Mouse (Mus musculus) adrenal gland, postnatal 36 days (tissue): ENCODE data around the gene Gpr68. TPM values are rescaled to one million over a fixed set of nuclear protein-coding genes. Genes with fewer than 3 reads are reported as not detected.

Source experiments
- DNase-seq, 2 experiments: peaks; one replicate each; pipeline ENCODE4 v3.0.0; 2021; ENCODE audit warnings: mixed read lengths in 1 of 2
- total RNA-seq, 2 experiments: library from RNA; stranded (reverse); gene quantifications; 2 replicates each; pipeline ENCODE4 v1.2.3; 2021

Gene Gpr68
- total RNA-seq, 2 experiments from 2014 or later: 0.79 to 0.82 TPM

GRCm38 (mm10) chr12:100871234-100871633, 36.8 kb downstream of the Gpr68 start:
- no peak for DNase-seq

GRCm38 (mm10) chr12:100868049-100868622, 39.9 kb downstream of the Gpr68 start:
- no peak for DNase-seq

GRCm38 (mm10) chr12:100867097-100867496, 40.9 kb downstream of the Gpr68 start:
- peak in 1 of 2 experiments; percentile 12 for DNase-seq

- DNase-seq: no peak
Measured at GRCm38 (mm10) chr12:100865509-100866078, 42.4 kb downstream of the Gpr68 start.

- DNase-seq: no peak
Measured at GRCm38 (mm10) chr12:100865072-100865471, 42.9 kb downstream of the Gpr68 start.

- DNase-seq: no peak
Measured at GRCm38 (mm10) chr12:100862856-100863446, 45.0 kb downstream of the Gpr68 start.

GRCm38 (mm10) chr12:100862272-100862671, 45.7 kb downstream of the Gpr68 start:
- DNase-seq: no peak

GRCm38 (mm10) chr12:100857791-100858190, 50.2 kb downstream of the Gpr68 start:
- no peak for DNase-seq

- DNase-seq: no peak
Measured at GRCm38 (mm10) chr12:100856337-100856736, 51.7 kb downstream of the Gpr68 start.

GRCm38 (mm10) chr12:100852370-100852769, 55.6 kb downstream of the Gpr68 start:
- DNase-seq: no peak

GRCm38 (mm10) chr12:100849421-100850138, 58.4 kb downstream of the Gpr68 start:
- DNase-seq: peak in 1 of 2 experiments; percentile 45

- DNase-seq: no peak
Measured at GRCm38 (mm10) chr12:100847437-100848080, 60.4 kb downstream of the Gpr68 start.

- DNase-seq: no peak
Measured at GRCm38 (mm10) chr12:100846566-100846965, 61.4 kb downstream of the Gpr68 start.

GRCm38 (mm10) chr12:100845829-100846228, 62.2 kb downstream of the Gpr68 start:
- no peak for DNase-seq

- no peak for DNase-seq
Measured at GRCm38 (mm10) chr12:100844546-100844945, 63.5 kb downstream of the Gpr68 start.

- DNase-seq: no peak
Measured at GRCm38 (mm10) chr12:100843171-100843570, 64.8 kb downstream of the Gpr68 start.

- DNase-seq: peak; percentile 87 to 88
Measured at GRCm38 (mm10) chr12:100841211-100841792, 66.7 kb downstream of the Gpr68 start.

GRCm38 (mm10) chr12:100839926-100840325, 68.1 kb downstream of the Gpr68 start:
- peak in 1 of 2 experiments; percentile 50 for DNase-seq

- no peak for DNase-seq
Measured at GRCm38 (mm10) chr12:100839079-100839600, 68.9 kb downstream of the Gpr68 start.

- no peak for DNase-seq
Measured at GRCm38 (mm10) chr12:100837208-100837607, 70.8 kb downstream of the Gpr68 start.

GRCm38 (mm10) chr12:100831629-100832325, 76.2 kb downstream of the Gpr68 start:
- no peak for DNase-seq
